Mouse (Mus musculus): Measurements from ENCODE around the gene Pde4a.

The Pde4a gene

GRCm38 (mm10) chr9:21165041-21165951 is at the start of gene Pde4a:
Gene Pde4a (plus strand): TSS chr9:21165714.
- peak; percentile 90 for DNase-seq (ENCODE audit: low read depth, low spot score)

- no peak for DNase-seq (ENCODE audit: low read depth, low spot score)
Observed at GRCm38 (mm10) chr9:21117073-21117472, 48.4 kb upstream of the Pde4a start.

- DNase-seq (ENCODE audit: low read depth, low spot score), result no peak
Observed at GRCm38 (mm10) chr9:21121483-21121882, 44.0 kb upstream of the Pde4a start.

- no peak for DNase-seq (ENCODE audit: low read depth, low spot score)
Observed at GRCm38 (mm10) chr9:21124837-21125236, 40.7 kb upstream of the Pde4a start.

- DNase-seq (ENCODE audit: low read depth, low spot score), result no peak
Observed at GRCm38 (mm10) chr9:21125502-21126258, 39.8 kb upstream of the Pde4a start.

GRCm38 (mm10) chr9:21126259-21126627 is 39.3 kb upstream of the Pde4a start:
- no peak for DNase-seq (ENCODE audit: low read depth, low spot score)

GRCm38 (mm10) chr9:21131059-21131956 is 34.2 kb upstream of the Pde4a start, which contains the start of gene Tyk2:
Gene Tyk2 (minus strand): TSS chr9:21131243.
- peak; percentile 96 for DNase-seq (ENCODE audit: low read depth, low spot score)

GRCm38 (mm10) chr9:21132102-21132775 is 33.3 kb upstream of the Pde4a start:
- DNase-seq (ENCODE audit: low read depth, low spot score), result no peak

- DNase-seq (ENCODE audit: low read depth, low spot score), result peak; percentile 82
Observed at GRCm38 (mm10) chr9:21133064-21133707, 32.3 kb upstream of the Pde4a start.

- no peak for DNase-seq (ENCODE audit: low read depth, low spot score)
Observed at GRCm38 (mm10) chr9:21134595-21135328, 30.8 kb upstream of the Pde4a start.

- DNase-seq (ENCODE audit: low read depth, low spot score), result peak; percentile 55
Observed at GRCm38 (mm10) chr9:21135329-21135890, 30.1 kb upstream of the Pde4a start.

GRCm38 (mm10) chr9:21135941-21136381 is 29.6 kb upstream of the Pde4a start:
- DNase-seq (ENCODE audit: low read depth, low spot score), result peak; percentile 78

- peak; percentile 78 for DNase-seq (ENCODE audit: low read depth, low spot score)
Observed at GRCm38 (mm10) chr9:21136401-21136800, 29.1 kb upstream of the Pde4a start.

GRCm38 (mm10) chr9:21137229-21137628 is 28.3 kb upstream of the Pde4a start:
- DNase-seq (ENCODE audit: low read depth, low spot score), result peak; percentile 83

- no peak for DNase-seq (ENCODE audit: low read depth, low spot score)
Observed at GRCm38 (mm10) chr9:21138386-21138785, 27.1 kb upstream of the Pde4a start.

GRCm38 (mm10) chr9:21141922-21142321 is 23.6 kb upstream of the Pde4a start:
- DNase-seq (ENCODE audit: low read depth, low spot score), result no peak

GRCm38 (mm10) chr9:21144361-21144760 is 21.2 kb upstream of the Pde4a start:
- DNase-seq (ENCODE audit: low read depth, low spot score), result no peak

- no peak for DNase-seq (ENCODE audit: low read depth, low spot score)
Observed at GRCm38 (mm10) chr9:21145431-21145830, 20.1 kb upstream of the Pde4a start.

GRCm38 (mm10) chr9:21146722-21147121 is 18.8 kb upstream of the Pde4a start:
- DNase-seq (ENCODE audit: low read depth, low spot score), result peak; percentile 87
